Mouse (Mus musculus) cortical plate, adult 2 months (tissue): ENCODE data around the gene Usp48.

Experiments used
- CTCF ChIP-seq: fragments of 200-500 bp; IDR thresholded peaks from 2 replicates; pipeline ENCODE4 v1.5.1; 2011; ENCODE audit warnings: mild to moderate bottlenecking, control low read depth, low read length; ENCODE audit not compliant: insufficient read depth; ENCODE audit errors: extremely low read depth
- POLR2A ChIP-seq: fragments of 200-500 bp; IDR thresholded peaks from 2 replicates; pipeline ENCODE4 v1.6.1; 2011; ENCODE audit warnings: mild to moderate bottlenecking, low read length, control low read depth; ENCODE audit not compliant: insufficient read depth; ENCODE audit errors: extremely low read depth

DNA sequence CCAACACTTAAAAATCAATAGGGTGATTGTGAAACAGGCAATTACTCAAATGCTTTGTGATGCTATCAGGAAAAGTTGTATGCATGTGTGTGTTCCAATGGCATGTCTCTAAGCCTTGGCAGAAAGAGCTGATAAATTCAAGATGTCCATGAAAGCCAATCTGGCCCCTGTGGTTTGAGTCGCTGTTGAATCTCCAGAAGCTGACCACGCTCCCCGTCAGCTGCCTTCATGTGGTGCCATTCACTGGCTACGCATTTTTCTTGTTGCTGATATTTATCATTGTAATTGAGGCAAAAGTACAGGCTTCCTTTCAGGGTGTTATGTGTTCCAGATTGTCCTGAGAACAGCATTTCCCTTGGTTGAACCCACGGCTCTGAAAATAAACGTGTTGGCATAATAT lies 54.1 kb downstream of the Usp48 start:
- no peak for TF ChIP-seq CTCF
- no peak for TF ChIP-seq POLR2A
